Mouse (Mus musculus) kidney, postnatal 25 days (tissue): ENCODE measurements around the gene Itpkb.
A peak's percentile ranks its signal among the peaks of the same experiment; 100 is the strongest.

Experiments used
- DNase-seq, 2 experiments: peaks; one replicate each; pipeline ENCODE4 v3.0.0; 2021; ENCODE audit warnings: mixed read lengths in 2 of 2

Gene Itpkb

DNA sequence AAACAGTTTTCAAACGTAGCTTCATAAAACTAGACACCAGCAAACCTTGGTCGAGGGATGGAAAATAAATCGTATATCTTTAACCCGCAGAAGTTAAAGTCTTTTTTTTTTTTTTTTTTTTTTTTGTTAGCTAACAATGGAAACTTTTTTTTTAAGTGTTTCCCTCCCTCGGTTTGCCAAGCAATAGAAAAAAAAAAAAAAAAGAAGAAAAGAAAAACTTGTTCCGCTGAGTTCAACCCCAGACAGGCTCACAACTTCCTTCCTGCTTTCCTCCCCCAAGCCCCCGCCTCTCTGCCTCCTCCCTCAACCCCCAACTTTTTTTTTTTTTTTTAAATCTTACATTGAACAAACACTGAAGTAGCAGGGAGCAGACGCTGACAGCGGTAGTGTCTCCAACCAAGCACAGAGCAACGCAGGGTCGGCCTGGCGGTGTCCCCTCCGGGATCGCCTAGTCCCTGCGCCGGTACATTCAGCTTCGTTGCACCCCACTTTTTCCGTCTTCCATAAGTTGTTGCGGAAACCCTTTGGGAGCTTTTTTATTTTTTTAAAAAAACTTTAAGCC lies at the start of gene Itpkb:
Itpkb (plus strand) TSS at position 341 of the 562 bp plus-strand sequence.
- DNase-seq = peak; percentile 76 to 88

DNA sequence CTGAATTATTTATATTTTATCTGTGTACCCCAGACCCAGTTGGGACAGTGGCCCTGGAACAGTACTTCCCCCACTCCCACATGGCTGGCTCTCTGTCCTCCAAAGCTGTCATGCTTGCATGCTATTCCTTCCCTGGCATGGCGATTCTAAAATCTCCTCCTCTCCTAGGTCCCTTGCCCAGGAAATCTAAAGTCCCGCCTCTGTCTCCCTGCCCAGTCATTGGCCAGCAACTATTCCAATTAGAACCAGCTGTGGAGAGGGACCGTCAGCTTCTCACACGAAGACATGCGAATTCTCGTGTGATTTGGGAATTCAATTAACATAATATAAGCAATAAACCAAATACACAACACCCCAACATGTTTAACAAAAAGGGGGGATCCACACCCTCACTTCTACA lies 47.7 kb upstream of the Itpkb start:
- DNase-seq = no peak

DNA sequence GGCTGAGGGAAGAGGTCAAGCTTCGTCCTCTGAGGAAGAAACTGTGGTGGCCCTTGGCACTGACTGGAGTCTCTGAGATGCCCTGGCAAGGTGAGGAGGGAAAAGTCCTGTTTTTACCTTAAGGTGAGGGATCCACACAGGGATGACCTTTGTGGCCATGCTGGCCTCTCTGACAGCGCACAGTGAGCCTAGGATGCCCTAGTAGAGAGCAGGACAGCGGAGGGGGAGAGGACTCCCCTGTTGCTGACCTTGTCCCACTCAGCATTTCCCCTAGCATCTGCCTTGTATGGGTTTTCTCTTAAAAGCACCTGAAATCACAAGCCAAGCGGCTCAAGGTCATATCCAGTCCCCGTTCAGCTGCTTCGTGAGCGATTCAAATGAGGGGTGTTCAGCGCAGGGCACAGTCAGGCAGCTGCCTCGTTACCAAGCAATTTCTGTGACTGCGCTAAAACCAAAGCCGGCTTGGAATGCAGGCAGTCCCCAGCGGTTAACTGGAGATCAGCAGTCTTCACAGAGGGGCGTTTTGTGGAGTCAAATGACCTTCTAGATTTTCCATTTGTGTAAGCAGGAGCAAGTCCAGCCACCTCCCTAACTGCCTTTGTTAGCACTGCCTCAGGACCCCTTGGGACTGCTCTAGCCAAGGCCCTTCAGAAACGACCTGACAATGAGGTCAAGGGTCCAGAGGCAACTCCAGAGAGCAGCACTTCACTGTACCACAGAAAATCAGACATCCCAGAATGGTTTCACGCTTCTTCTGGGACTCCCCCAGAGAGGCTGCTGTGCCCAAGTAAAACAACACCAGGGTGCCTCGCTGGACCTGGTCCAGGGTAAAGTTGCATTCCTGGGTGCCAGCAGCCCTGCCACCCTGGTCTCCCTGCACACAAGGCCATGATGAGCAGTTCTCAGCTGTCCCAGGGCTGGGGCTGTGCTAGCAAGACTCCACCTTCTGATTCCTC lies 46.2 kb upstream of the Itpkb start:
- peak; percentile 64 to 83 for DNase-seq

DNA sequence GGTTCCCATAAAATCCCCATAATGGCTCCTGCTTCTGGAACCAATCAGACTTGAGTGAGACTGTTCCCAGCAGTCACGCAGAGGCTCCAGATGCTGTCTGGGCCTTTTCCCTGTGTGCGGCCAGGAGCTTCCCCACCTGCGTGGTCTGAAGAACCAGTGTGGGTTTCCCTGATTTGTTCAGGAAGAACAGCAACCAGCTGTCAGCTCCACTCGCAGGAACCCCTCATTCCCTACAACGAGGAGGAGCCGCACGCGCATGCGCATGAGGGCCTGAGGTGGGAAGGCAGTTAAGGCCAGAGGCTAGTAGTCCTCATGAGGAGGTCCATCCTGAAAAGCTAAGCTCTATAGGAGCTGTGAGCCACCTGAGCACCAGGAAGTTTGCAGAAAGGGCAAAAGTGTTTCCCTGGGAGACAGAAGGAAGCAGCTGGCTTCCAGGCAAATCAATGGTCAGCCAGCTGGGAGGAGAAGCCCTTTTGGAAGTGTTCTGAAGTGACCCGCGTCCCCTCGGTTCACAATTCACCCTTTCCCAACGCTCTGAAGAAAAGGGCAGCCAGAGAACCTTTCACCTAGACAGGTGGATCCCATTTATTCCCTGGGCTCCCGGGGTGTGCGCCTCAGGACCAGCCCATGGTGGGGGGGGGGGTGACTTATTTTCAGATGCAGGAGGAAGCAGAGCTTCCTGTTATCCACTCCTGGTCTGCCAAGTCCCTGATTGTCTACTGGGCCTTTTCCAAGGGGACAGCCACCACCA lies 44.0 kb upstream of the Itpkb start:
- DNase-seq = peak; percentile 56 to 65

DNA sequence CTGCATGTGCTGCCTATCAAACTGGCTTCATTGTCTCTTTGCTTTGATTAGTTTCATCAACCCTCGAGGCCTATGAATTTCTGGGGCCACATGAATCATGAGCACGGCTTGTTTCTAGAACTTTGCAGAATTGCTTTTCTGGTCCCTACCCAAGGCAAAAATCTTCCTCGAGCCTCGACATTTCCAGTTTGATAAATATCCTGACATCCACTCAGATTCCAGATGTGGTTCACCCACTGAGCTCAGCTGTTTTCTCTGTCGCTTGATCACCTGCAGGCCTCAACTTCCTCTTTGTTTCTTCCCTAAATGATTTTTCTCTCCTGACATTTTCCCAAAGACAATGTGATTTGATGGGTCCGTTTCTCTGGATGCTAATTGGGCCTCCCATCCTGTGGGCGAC lies 42.1 kb upstream of the Itpkb start:
- DNase-seq = no peak

DNA sequence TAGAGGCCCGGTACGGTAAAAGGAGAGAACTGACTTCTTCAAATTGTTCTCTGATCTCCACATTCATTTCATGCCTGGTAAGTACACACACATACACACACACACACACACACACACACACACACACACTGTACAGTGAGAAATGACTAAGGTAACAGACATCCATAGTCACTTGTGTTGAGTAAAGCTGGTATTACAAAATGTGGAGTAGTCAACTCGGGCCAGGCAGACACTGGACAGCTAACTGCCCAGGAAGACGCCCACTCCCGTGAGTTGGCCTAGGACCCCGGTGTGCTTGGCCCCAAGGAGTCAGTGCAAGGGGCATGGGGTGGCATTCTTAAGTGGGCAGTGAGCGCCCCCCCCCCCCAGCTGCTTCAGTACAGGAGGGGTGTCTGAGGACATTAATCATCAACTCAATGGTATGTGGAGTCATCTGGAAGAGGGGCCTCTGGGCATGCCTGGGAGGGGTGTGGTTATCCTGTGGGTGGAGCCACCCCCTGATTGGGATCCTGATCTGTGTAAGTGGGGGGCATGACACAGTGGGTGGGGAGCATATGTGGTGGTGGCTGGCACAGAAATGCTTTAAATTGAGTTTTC lies 41.3 kb upstream of the Itpkb start:
- peak in 1 of 2 experiments; percentile 64 for DNase-seq

DNA sequence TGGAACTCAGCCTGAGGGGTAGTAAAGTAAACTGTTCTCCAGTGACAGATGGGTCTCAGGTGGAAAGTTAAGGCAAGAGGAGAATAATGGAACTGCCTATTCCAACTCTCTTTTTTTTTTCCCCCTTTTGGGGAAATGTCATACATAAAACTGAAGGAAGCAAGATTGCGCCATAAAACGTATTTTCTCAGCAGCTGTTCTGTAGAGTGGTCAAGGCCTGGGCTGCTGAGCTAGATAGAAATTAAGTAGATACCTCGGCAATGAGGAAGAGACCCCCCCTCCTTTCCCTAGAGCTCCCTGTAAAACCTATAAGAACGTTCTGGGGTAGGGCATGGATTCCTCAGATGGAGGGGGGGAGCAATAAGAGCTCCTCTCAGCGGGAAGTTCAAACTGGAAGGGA lies 40.5 kb upstream of the Itpkb start:
- no peak for DNase-seq

DNA sequence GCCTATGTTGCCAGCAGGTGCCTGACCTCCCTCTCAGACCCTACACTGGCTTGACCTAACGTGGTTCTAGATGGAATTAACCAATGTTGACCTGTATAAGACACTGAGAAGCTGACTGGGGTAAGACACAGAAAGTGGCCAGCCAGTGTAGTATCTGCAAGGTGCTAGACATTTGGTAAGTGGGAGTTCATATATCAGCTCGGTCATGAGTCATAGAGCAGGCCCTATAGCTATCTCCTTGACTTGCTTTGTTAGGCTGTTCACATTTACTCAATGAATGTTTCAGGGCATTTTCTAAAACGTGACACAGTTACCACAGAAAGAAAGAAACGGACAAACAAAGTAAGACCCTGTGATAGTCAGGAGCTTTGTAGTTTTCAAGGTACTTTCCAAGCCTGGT lies 39.9 kb upstream of the Itpkb start:
- DNase-seq = no peak

DNA sequence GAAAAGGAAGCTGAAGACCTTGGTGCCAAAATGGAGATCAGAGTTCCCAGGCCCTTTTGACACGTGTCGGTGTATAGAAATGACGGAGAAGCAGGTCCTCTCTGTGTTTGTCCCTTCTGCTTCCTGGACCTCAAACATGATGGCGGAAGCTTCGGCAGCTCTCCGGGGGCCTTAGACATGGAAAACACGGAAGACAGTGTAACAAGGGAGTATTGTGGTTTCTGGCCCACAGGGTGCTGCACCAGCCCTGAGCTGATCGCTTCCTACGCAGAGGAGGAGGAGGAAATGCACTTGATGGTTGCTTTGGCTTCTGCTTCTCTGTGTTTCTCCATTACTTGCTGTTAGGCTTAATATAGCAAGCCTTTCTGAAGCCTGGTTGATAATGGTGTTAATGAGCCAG lies 34.2 kb upstream of the Itpkb start:
- DNase-seq = no peak

DNA sequence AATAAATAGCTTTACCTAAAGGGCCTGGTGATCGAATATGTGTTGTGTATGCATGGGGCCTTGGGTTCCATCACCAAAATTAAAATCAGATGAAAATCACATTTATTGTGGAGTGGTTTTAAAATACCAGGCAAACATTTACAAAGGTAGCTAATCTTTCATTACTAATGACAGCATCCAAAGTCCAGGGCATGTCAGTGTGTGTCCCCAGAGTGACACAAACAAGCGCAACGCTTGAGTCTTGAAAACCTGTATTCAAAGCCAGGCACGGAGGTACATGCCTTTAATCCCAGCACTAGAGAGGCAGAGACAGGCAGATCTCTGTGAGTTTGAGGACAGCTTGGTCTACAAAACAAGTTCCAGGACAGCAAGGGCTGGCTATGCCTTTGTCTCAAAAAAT lies 30.6 kb upstream of the Itpkb start:
- no peak for DNase-seq

DNA sequence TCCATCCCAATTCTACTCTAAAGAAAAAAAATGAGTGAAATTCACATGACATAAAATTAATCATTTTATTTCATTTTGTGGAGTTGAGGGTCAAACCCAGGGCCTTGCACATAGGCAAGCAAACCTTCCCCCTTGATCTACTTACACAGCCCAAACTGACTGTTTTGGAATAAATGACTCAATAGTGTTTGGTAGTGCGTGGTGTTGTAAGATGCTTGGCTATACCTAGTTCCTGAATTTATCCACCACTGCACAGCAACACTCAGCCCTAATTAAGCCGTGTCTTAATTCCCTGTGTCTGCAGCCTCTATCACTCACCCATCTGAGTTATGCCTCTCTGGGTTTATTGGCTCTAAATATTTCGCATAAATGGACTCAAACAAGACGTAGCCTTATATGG lies 30.0 kb upstream of the Itpkb start:
- DNase-seq = no peak

DNA sequence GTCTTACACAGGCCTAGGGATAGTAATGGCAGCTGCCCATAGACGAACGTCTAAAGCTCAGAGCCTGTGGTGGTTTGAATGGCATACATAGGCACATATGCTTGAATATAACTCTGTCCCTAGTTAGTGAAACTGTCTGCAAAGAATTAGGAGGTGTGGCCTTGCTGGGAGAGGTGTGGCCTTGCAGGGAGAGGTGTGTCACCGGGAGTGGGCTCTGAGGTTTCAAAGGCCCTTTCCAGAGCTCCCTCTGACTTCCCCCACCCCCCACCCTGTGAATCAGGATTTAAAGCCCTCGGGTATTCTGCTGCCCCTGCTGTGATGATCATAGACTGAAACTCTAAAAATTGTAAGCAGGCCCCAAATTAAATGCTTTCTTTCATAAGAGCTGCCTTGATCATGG lies 29.3 kb upstream of the Itpkb start:
- DNase-seq = no peak

DNA sequence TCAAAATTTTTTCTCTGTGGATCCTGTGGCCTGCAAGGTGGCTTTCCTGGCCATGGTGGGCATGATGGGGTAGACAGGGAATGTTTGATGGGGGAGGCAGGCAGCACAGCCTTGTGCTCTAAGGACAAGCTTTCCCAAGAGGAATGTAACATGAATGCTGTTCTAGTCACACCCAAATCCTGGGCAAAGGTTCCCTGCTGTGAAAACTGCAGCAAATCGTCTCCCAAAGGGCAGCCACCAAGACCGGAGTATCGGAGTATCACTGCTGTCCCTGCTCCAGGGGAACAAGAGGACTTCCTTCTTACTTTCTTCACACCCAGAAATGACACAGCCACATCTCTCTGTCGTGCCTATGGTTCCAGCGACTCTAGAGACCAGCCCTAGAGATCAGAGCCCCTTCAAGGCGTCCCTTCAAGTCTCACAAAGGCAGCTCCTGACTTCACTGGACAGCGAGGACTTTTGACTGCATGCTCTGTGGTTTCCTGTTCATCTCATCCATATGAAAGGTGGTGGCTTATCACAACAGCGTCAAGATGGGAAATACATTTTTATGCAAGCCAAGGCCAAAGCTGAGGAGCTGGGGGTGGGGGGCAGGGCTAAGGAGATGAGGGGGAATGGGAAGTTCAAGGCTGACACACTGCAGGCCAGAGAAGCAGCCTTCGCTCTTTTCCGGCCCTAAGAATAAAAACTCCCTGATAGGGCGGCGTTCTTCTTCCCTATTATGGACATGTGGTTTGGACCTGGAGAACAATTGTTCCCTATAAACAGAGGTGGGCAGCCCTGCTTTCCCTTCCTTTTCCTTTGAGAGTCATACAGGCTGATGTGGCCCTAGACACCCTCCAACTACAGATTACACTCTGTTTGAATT lies 27.8 kb upstream of the Itpkb start:
- peak; percentile 31 to 56 for DNase-seq

DNA sequence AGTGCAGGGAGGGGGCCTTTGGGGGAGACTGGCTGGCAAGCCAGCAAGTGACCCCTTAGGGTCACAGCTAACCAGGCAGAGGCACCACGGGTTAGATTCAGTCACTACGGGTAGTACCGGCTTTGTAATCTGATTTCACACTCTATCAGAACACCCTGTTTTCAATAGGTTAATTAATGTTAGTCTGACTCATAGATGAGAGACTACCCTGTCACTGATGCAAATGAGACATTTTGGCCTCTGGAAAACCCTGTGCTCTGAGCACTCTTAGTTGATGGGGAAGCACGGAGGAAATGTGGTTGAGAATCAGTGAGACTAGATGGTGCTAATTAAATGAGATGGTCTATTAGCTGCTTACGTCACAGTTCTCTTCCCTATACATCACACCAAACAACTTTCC lies 26.7 kb upstream of the Itpkb start:
- DNase-seq = no peak

DNA sequence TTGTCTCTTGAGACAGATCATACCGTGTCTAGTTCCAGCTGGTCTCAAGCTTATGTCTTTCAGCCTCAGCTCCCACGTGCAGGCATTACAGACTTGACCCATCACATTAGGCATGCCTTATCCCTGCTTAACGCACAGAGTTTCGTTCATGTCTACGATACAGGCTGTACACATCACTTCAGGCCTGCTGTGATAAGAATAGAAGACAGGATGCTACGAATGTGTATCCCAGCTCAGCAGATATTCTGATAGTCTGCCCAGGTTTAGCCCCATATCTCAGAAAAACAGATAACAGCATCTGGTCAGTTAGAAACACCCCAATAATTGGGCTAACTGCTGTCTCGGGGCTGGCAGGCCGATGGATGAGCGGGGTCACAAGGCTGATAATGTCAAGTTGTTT lies 23.4 kb upstream of the Itpkb start:
- DNase-seq = no peak

DNA sequence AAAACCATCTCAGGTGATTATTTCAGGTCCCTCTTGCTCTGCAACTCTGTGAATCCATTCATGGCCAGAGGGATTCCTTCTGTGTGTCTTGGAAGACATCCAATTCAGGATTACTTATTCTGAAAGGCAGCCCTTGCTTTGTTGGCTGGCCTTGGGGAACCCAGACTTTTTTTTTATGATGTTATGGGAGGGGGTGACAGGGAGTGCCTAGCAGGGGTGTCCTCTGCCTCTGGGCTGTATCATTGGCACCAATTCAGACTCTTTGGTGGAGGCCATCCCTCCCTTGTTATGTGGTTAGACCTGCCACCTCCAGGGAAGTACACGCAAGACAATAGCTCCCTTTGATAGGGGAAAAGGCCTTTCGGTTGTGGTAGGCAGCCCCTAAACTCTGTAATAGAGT lies 22.6 kb upstream of the Itpkb start:
- no peak for DNase-seq

DNA sequence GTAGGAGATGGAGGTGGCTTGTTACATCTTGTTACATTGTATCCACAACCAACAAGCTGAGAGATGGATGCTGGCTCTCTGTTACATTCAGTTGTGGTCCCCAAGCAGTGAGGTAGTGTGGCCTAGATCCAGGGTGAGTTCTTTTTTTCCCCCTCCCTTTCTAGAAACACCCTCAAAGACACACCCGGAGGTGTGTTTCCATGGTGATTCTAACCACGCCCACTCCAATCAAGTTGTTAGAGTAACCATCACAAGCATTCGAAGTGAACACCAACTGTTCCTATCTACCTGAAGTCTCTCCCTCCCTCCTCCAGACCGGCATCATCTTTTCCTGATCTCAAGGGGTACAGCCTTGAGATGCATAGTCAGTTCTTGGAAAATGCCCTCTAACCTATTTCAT lies 21.4 kb upstream of the Itpkb start:
- DNase-seq = no peak

DNA sequence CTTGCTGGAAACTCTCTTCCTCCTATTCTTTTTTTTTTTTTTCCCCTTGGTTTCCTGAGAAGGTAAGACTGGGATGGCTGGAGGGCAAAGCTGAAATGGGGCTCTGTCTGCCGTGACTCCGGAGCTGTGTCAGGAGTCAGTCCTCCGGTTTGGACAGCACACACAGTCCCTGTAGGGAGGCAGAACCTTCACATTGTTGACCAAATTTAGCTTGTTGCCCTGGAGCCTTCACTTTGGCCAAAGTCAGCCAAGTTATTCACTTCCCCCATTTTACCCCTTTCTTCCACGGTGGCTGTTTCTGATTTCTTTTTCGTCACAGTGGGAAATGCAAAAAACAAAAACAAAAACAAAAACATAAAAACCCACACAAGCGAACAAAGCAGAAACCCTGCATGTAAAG lies 18.0 kb upstream of the Itpkb start:
- no peak for DNase-seq

DNA sequence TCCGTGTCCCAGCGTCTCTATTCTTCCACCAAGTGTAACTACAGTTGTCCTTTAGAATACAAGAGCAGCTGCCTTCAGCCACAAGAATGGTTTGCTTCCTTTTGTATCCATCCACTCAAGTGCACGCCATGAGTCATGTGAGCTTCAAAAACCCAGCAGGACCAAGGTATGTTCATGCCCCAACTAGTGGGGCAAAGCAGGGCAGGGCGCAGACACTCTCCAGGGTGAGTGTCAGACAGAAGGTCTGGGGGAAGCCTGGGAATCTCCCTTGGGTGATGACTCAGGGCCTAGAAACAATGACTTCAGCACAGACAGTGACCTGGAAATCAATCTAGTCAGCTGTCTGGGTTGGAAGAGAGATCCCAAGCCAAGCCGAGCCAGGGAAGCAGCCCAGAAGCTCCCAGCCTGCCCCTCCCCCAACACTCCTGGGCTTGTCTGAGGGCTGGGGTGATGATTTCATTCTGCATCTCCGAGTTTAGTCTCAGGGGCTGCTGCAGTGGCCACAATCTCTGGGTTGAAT lies 17.4 kb upstream of the Itpkb start:
- peak; percentile 67 to 68 for DNase-seq

DNA sequence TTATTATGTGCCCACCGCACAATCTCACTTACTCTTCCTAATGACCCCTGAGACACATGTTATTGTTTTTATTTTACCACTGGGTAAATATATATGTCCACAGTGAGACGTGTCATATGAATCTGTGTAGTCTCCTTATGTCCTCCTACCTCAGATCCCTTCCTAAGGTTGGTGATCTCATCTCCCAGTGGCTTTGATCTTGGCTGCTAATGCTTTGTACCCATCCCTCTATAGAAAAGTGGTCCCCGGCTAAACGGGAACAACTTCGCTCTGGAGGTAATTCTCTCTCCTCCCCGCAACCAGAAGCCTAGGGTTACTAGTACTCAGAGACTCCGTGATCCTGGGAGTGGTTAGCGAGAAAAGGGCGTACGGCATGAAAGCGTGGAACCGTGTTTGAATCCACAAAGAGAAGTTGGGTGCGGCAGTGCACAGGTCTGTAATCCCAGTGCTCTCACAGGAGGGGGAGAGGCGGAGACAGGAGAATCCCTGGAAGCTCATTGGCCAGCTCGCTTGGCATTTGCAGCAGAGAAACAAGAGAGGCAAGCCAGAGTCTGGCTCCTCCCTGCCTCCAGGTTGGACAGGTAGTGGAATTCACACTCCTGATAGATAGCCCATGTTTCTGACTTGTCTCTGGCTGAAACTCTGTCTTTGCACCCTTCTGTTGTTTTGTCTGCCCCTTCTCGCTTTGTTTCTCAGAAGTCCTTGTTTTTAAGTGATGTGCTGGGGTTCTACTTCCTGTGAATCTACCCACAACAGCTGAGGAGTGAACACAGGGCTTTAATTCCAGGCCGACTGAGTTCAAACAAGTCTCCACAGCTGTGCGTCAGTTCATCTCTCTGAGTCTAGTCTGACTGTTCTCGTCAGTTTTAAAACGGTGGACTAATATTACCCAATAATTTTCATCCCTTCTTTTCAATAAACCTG lies 16.5 kb upstream of the Itpkb start:
- peak; percentile 72 to 89 for DNase-seq

DNA sequence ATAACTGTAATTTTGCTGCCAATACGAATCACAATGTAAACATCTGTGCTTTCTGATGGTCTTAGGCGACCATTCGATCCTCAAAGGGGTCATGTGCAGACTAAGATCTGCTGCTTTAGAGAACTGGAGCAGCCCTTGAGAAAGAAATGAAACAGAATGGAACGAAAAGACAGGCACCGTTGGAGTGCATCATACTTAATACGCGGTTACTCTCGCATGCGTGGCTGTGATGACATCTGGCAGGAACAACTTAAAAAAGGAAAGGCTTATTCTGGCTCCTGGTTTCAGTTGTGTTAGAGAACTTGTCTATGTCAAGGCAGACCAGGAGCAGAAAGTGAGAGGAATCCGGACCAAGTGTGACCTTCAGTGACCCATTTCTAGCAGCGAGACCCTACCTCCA lies 15.6 kb upstream of the Itpkb start:
- DNase-seq = no peak
